In the genomic region with DNA sequence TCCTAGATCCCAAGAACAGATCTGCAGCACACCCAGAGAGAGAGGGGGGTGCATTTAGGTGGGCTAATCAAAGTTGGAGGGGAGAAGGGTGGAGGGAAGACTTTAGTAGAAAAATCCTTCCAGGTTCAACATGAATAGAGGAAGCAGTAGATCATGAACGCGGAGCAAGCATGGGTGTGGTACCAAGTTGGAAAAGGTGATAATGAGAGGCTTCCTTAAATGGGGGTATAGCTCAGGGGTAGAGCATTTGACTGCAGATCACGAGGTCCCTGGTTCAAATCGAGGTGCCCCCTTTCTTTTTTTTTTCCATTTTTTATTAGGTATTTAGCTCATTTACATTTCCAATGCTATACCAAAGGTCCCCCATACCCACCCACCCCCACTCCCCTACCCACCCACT, we compare ENCODE assay signal across 3 mouse cellular contexts. TPM values are rescaled to one million over a fixed set of nuclear protein-coding genes. Genes with fewer than 3 reads are reported as not detected.
DNase-seq lines count a peak whose midpoint lies in the region; TF ChIP-seq lines count a peak whose summit lies in the region.
"Not testable (repeated sequence)": the region's sequence is repeated elsewhere in the genome, so short reads cannot be mapped to it uniquely, and the experiment has no call there.
"Had no signal": no experiment of that assay in that cellular context is flagged by ENCODE, and none has a peak within 500 bp of the region (broad histone marks: within the 10 kb centered on the region; RNA-seq: fewer than 3 reads in every experiment).

No protein-coding gene starts in this region.

- H3K36me3 ChIP-seq in MEL (ENCODE audit: control insufficient read depth in 1 of 2, insufficient read depth in 2 of 2, low read length in 2 of 2) = not testable (repeated sequence)

- H3K9me3 ChIP-seq in MEL (replicated peaks; ENCODE audit: insufficient read depth, low read length) = not testable (repeated sequence)

- H3K27me3 ChIP-seq in MEL (ENCODE audit: control insufficient read depth in 1 of 2, insufficient read depth in 2 of 2, low read length in 2 of 2) = not testable (repeated sequence)

- not testable (repeated sequence) for TF ChIP-seq CTCF in MEL (IDR thresholded peaks at IDR 0.05 in 2 of 3, conservative IDR thresholded peaks at IDR 0.05 in 1 of 3; ENCODE audit: control insufficient read depth in 1 of 3, insufficient read depth in 1 of 3, low read depth in 2 of 3, low read length in 3 of 3, poor library complexity in 1 of 3, severe bottlenecking in 1 of 3)

- not testable (repeated sequence) for TF ChIP-seq EP300 in MEL (IDR thresholded peaks at IDR 0.05; ENCODE audit: low read depth in 1 of 2, low read length in 2 of 2)

- TF ChIP-seq POLR2A in MEL (IDR thresholded peaks at IDR 0.05; ENCODE audit: control insufficient read depth in 1 of 2, insufficient read depth in 1 of 2, low read depth in 1 of 2, low read length in 2 of 2, poor library complexity in 1 of 2) = not testable (repeated sequence)

- TF ChIP-seq RAD21 in MEL (IDR thresholded peaks at IDR 0.05; ENCODE audit: low read depth, low read length) = not testable (repeated sequence)

- not testable (repeated sequence) for H3K27ac ChIP-seq in MEL (ENCODE audit: control insufficient read depth, low read depth, low read length)

- H3K4me1 ChIP-seq in MEL (ENCODE audit: control insufficient read depth in 1 of 2, insufficient read depth in 2 of 2, low read length in 2 of 2) = not testable (repeated sequence)

- not testable (repeated sequence) for H3K4me3 ChIP-seq in MEL (ENCODE audit: control insufficient read depth in 1 of 2, insufficient read depth in 1 of 2, low read depth in 2 of 2, low read length in 2 of 2)

- H3K79me2 ChIP-seq in MEL (ENCODE audit: control insufficient read depth, insufficient read depth, low read length, poor library complexity) = not testable (repeated sequence)

- not testable (repeated sequence) for H3K9ac ChIP-seq in MEL (ENCODE audit: control insufficient read depth, low read depth, low read length, poor library complexity, severe bottlenecking)

- peak; percentile 11 for DNase-seq in MEL (ENCODE audit: low read depth, low spot score)
- peak; percentile 9 for DNase-seq in heart, adult 11 months

TF ChIP-seq in MEL, 35 proteins besides CTCF, POLR2A, EP300 and RAD21:
- peak; percentile 96 for TF ChIP-seq TBP (IDR thresholded peaks at IDR 0.05; ENCODE audit: low read depth, low read length)
TF ChIP-seq in MEL: peak in this region for 1; not testable (repeated sequence) for 34.

RNA-seq across cellular contexts. Expression of gene Krba1, which starts 54.0 kb away (rescaled TPM):
- 4.8 and 4.9 TPM in 2 replicates for total RNA-seq in MEL (2012; rRNA removed)
- 1 to 10 TPM in 1 of 2 experiments, not detected in 1; 8.7 TPM for polyA plus RNA-seq in MEL (2012; ENCODE audit: insufficient read depth in 1 of 2, insufficient read length in 2 of 2, low read depth in 1 of 2, low replicate concordance in 2 of 2, missing spikeins in 1 of 2)
- polyA plus RNA-seq: G1E had no signal
